Mouse (Mus musculus) spleen, adult 2 months (tissue): ENCODE data around the gene Tenm4.

ENCODE experiments used
- CTCF ChIP-seq: fragments of 200-500 bp; IDR thresholded peaks from 2 replicates; pipeline ENCODE4 v1.5.1; 2011; ENCODE audit warnings: mild to moderate bottlenecking, inconsistent platforms; ENCODE audit not compliant: insufficient read depth, insufficient read length, insufficient replicate concordance; ENCODE audit errors: extremely low read depth
- POLR2A ChIP-seq: fragments of 200-500 bp; IDR thresholded peaks from 2 replicates; pipeline ENCODE4 v1.6.1; 2011; ENCODE audit warnings: low read depth, low read length, inconsistent platforms

- TF ChIP-seq CTCF (no peak), POLR2A (no peak)
These were observed 5.7 kb downstream of the Tenm4 start for GRCm38 (mm10) chr7:96176781-96177180.
